Mouse (Mus musculus): ENCODE results near the gene Sord. TPM values are rescaled to one million over a fixed set of nuclear protein-coding genes. Genes with fewer than 3 reads are reported as not detected.

Gene Sord
- total and polyA plus RNA-seq, 3 experiments = 39.6 to 61.7 TPM; not detected in 1

- H3K4me3 ChIP-seq (ENCODE audit: control insufficient read depth in 1 of 2, insufficient read depth in 1 of 2, low read depth in 2 of 2, low read length in 2 of 2) = no peak overlapping the region
- no peaks in the 10 kb centered on the region for H3K4me1 ChIP-seq (ENCODE audit: control insufficient read depth in 1 of 2, insufficient read depth in 2 of 2, low read length in 2 of 2)
- no peaks in the 10 kb centered on the region; a peak in 1 of 4 replicates for H3K27me3 ChIP-seq (ENCODE audit: control insufficient read depth in 1 of 2, insufficient read depth in 2 of 2, low read length in 2 of 2)
- H3K27ac ChIP-seq (ENCODE audit: control insufficient read depth, low read depth, low read length) = no peak overlapping the region
- no peaks in the 10 kb centered on the region for H3K9me3 ChIP-seq (replicated peaks; ENCODE audit: insufficient read depth, low read length)
- no peak for DNase-seq (ENCODE audit: low read depth, low spot score)
- H3K79me2 ChIP-seq (ENCODE audit: control insufficient read depth, insufficient read depth, low read length, poor library complexity) = no peaks in the 10 kb centered on the region
- H3K36me3 ChIP-seq (ENCODE audit: control insufficient read depth in 1 of 2, insufficient read depth in 2 of 2, low read length in 2 of 2) = no peaks in the 10 kb centered on the region
- TF ChIP-seq HCFC1 (IDR thresholded peaks at IDR 0.05; ENCODE audit: low read depth, low read length) (no peak), RAD21 (IDR thresholded peaks at IDR 0.05; ENCODE audit: low read depth, low read length) (no peak), KAT2A (conservative IDR thresholded peaks at IDR 0.05; ENCODE audit: low read depth, low read length) (no peak), ZC3H11A (IDR thresholded peaks at IDR 0.05; ENCODE audit: low read depth, low read length) (no peak), TAL1 (IDR thresholded peaks at IDR 0.05; ENCODE audit: low read length) (no peak), RCOR1 (IDR thresholded peaks at IDR 0.05; ENCODE audit: low read depth, low read length) (no peak), UBTF (IDR thresholded peaks at IDR 0.05; ENCODE audit: borderline replicate concordance, insufficient read depth, low read depth, low read length) (no peak), MXI1 (IDR thresholded peaks at IDR 0.05; ENCODE audit: low read depth, low read length) (no peak), ELF1 (IDR thresholded peaks at IDR 0.05; ENCODE audit: low read depth, low read length) (no peak), USF1 (IDR thresholded peaks at IDR 0.05; ENCODE audit: low read depth, low read length) (no peak), MEF2A (IDR thresholded peaks at IDR 0.05; ENCODE audit: extremely low read depth, insufficient replicate concordance, low read depth, low read length, poor library complexity, severe bottlenecking) (no peak), JUND (IDR thresholded peaks at IDR 0.05; ENCODE audit: low read depth, low read length) (no peak), TCF12 (IDR thresholded peaks at IDR 0.05; ENCODE audit: low read depth, low read length) (no peak)
- H3K9ac ChIP-seq (ENCODE audit: control insufficient read depth, low read depth, low read length, poor library complexity, severe bottlenecking) = no peak overlapping the region
Observed at GRCm38 (mm10) chr2:122201501-122201900, 33.0 kb upstream of the Sord start.

DNA sequence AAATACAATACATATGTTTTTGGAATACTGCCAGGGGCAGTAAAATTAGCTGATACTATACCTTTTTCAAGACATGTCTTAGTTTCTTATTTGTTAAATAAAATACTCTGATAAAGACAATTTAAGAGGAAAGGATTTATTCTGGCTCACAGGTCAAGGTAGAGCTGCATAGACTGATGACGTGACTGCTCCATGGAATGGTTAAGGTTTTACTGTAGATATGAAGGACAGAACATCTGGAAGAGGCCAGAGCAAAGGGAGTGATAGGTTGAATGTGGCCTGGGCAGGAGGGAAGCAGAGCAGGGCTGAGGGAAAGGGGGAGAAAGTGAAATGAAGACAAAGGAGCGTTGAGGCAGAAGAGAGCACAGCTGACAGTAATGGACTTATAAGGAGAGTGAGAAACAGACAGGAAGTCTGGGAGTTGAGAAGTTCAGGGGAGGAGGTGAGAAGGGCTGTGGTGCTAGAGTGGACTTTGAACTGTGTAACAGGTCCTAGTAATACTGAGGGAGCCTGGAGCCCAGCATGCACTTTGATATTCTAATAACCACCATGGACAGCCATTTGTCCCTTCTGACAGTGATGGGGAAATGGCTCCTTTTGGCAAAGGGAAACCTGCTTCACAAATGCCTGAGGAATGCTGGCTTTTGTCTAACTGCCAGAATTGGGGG, 28.0 kb upstream of the Sord start:
- H3K27ac ChIP-seq (ENCODE audit: control insufficient read depth, low read depth, low read length) = no peak overlapping the region
- DNase-seq (ENCODE audit: low read depth, low spot score) = no peak
- no peaks in the 10 kb centered on the region for H3K9me3 ChIP-seq (replicated peaks; ENCODE audit: insufficient read depth, low read length)
- H3K36me3 ChIP-seq (ENCODE audit: control insufficient read depth in 1 of 2, insufficient read depth in 2 of 2, low read length in 2 of 2) = no peaks in the 10 kb centered on the region
- TF ChIP-seq USF2 (IDR thresholded peaks at IDR 0.05; ENCODE audit: borderline replicate concordance in 1 of 2, insufficient read depth in 1 of 2, low read depth in 1 of 2, low read length in 2 of 2) (no peak), JUND (IDR thresholded peaks at IDR 0.05; ENCODE audit: low read depth, low read length) (no peak), RCOR1 (IDR thresholded peaks at IDR 0.05; ENCODE audit: low read depth, low read length) (no peak), ETS1 (IDR thresholded peaks at IDR 0.05; ENCODE audit: low read depth, low read length) (no peak), CHD2 (IDR thresholded peaks at IDR 0.05; ENCODE audit: low read length) (no peak), ELF1 (IDR thresholded peaks at IDR 0.05; ENCODE audit: low read depth, low read length) (no peak), BHLHE40 (IDR thresholded peaks at IDR 0.05; ENCODE audit: borderline replicate concordance, low read depth, low read length) (no peak), MEF2A (IDR thresholded peaks at IDR 0.05; ENCODE audit: extremely low read depth, insufficient replicate concordance, low read depth, low read length, poor library complexity, severe bottlenecking) (no peak), POLR2AphosphoS2 (IDR thresholded peaks at IDR 0.05; ENCODE audit: low read length) (no peak), SIN3A (IDR thresholded peaks at IDR 0.05; ENCODE audit: low read length) (no peak), EP300 (IDR thresholded peaks at IDR 0.05; ENCODE audit: low read depth in 1 of 2, low read length in 2 of 2) (no peak), ZNF384 (IDR thresholded peaks at IDR 0.05; ENCODE audit: low read depth, low read length) (no peak), MAFK (IDR thresholded peaks at IDR 0.05; ENCODE audit: borderline replicate concordance, low read depth, low read length) (no peak), E2F4 (IDR thresholded peaks at IDR 0.05; ENCODE audit: borderline replicate concordance, low read depth, low read length) (no peak), TCF12 (IDR thresholded peaks at IDR 0.05; ENCODE audit: low read depth, low read length) (no peak)
- no peaks in the 10 kb centered on the region; a peak in 1 of 4 replicates for H3K27me3 ChIP-seq (ENCODE audit: control insufficient read depth in 1 of 2, insufficient read depth in 2 of 2, low read length in 2 of 2)
- no peak overlapping the region for H3K4me3 ChIP-seq (ENCODE audit: control insufficient read depth in 1 of 2, insufficient read depth in 1 of 2, low read depth in 2 of 2, low read length in 2 of 2)
- no peaks in the 10 kb centered on the region for H3K4me1 ChIP-seq (ENCODE audit: control insufficient read depth in 1 of 2, insufficient read depth in 2 of 2, low read length in 2 of 2)
- no peak overlapping the region for H3K9ac ChIP-seq (ENCODE audit: control insufficient read depth, low read depth, low read length, poor library complexity, severe bottlenecking)
- H3K79me2 ChIP-seq (ENCODE audit: control insufficient read depth, insufficient read depth, low read length, poor library complexity) = no peaks in the 10 kb centered on the region
